Mouse (Mus musculus) stomach, embryonic 15.5 days (tissue): ENCODE results near the gene Ppp1r17. TPM values are rescaled to one million over a fixed set of nuclear protein-coding genes. Genes with fewer than 3 reads are reported as not detected.
A peak's percentile ranks its signal among the peaks of the same experiment; 100 is the strongest.

Source experiments
- ATAC-seq: fragments of 200-750 bp; cut with Nextera tagmentation; 2 replicates; pipeline ENCODE4 v1.8.0; 2017; ENCODE audit warnings: low read depth, moderate number of reproducible peaks, moderate TSS enrichment; ENCODE audit not compliant: insufficient read depth, low FRiP score
- H3K27ac ChIP-seq: fragments of 300-500 bp; sonication (generic); 2 replicates; pipeline ENCODE4 v1.5.1; 2015; ENCODE audit warnings: mild to moderate bottlenecking, inconsistent platforms
- H3K27me3 ChIP-seq: fragments of 300-500 bp; sonication (generic); replicated peaks from 2 replicates; pipeline ENCODE4 v1.6.1; 2015; ENCODE audit warnings: inconsistent platforms
- H3K36me3 ChIP-seq: fragments of 300-500 bp; sonication (generic); 2 replicates; pipeline ENCODE4 v1.6.1; 2015; ENCODE audit warnings: inconsistent platforms
- H3K4me1 ChIP-seq: fragments of 300-500 bp; sonication (generic); 2 replicates; pipeline ENCODE4 v1.6.1; 2015; ENCODE audit warnings: inconsistent platforms
- H3K4me2 ChIP-seq: fragments of 300-500 bp; sonication (generic); 2 replicates; pipeline ENCODE4 v1.6.1; 2015; ENCODE audit warnings: mild to moderate bottlenecking, inconsistent platforms
- H3K4me3 ChIP-seq: fragments of 300-500 bp; sonication (generic); replicated peaks from 2 replicates; pipeline ENCODE4 v1.5.1; 2015; ENCODE audit warnings: inconsistent platforms
- H3K9ac ChIP-seq: fragments of 300-500 bp; sonication (generic); 2 replicates; pipeline ENCODE4 v1.6.1; 2015; ENCODE audit warnings: inconsistent platforms
- H3K9me3 ChIP-seq: fragments of 300-500 bp; sonication (generic); 2 replicates; pipeline ENCODE4 v1.6.1; 2016; ENCODE audit warnings: inconsistent platforms
- WGBS: fragments of 180-500 bp; shearing (Covaris S2); methylation state at CpG from one replicate; pipeline ENCODE4 v1.1.7; 2015; 5-methylcytosine and 5-hydroxymethylcytosine counted together
- polyA plus RNA-seq: library from polyadenylated mRNA; unstranded; fragments of >200 nt; fragmentation: Nextera tagmentation; extraction: Ambion mirVana; gene quantifications from 2 replicates; pipeline ENCODE4 v1.2.1, GENCODE M21; 2015

Gene Ppp1r17
- polyA plus RNA-seq, 1 experiment from 2014 or later: 0.31 TPM

GRCm38 (mm10) chr6:56039476-56040055 lies 22.3 kb downstream of the Ppp1r17 start:
- H3K27me3 ChIP-seq: no peaks in the 10 kb centered on the region
- H3K4me2 ChIP-seq: no peak overlapping the region
- H3K4me3 ChIP-seq: no peak overlapping the region
- no peak for ATAC-seq
- no peak overlapping the region for H3K9ac ChIP-seq
- H3K9me3 ChIP-seq: no peaks in the 10 kb centered on the region
- 66% methylated on average over 4 of the region's 4 CpGs for WGBS
- no peak overlapping the region for H3K27ac ChIP-seq
- no peaks in the 10 kb centered on the region for H3K4me1 ChIP-seq
- H3K36me3 ChIP-seq: no peaks in the 10 kb centered on the region

GRCm38 (mm10) chr6:56044270-56044669 lies 27.0 kb downstream of the Ppp1r17 start:
- H3K36me3 ChIP-seq: no peaks in the 10 kb centered on the region
- ATAC-seq: no peak
- no peaks in the 10 kb centered on the region for H3K9me3 ChIP-seq
- H3K9ac ChIP-seq: no peak overlapping the region
- H3K4me1 ChIP-seq: no peaks in the 10 kb centered on the region
- no peaks in the 10 kb centered on the region for H3K27me3 ChIP-seq
- 55% methylated on average over 5 of the region's 5 CpGs for WGBS
- no peak overlapping the region for H3K4me3 ChIP-seq
- H3K4me2 ChIP-seq: no peak overlapping the region
- no peak overlapping the region for H3K27ac ChIP-seq

GRCm38 (mm10) chr6:56044716-56045115 lies 27.4 kb downstream of the Ppp1r17 start:
- no peak overlapping the region for H3K4me3 ChIP-seq
- 81% methylated on average over 1 of the region's 1 CpGs for WGBS
- ATAC-seq: no peak
- H3K36me3 ChIP-seq: no peaks in the 10 kb centered on the region
- H3K9me3 ChIP-seq: no peaks in the 10 kb centered on the region
- no peaks in the 10 kb centered on the region for H3K27me3 ChIP-seq
- no peak overlapping the region for H3K9ac ChIP-seq
- H3K4me1 ChIP-seq: no peaks in the 10 kb centered on the region
- no peak overlapping the region for H3K4me2 ChIP-seq
- H3K27ac ChIP-seq: no peak overlapping the region

DNA sequence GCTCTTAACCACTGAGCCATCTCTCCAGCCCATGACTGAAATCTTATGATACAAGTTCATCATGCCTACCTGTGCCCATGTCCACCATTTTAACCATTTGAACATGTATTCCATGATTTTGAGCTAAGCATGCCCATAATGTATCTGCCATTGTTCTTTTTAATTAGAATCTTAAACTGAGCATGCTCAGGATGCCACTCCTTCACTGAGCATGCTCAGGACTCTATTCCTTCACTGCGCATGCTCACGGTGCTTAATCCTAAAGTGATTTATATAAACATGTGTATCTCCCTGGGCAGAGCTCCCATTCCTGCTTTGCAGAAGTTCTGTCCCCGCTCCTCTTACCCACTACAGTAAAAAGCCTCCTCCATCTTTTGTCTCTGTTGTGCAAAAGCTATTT lies 31.3 kb downstream of the Ppp1r17 start:
- Histone ChIP-seq H3K36me3 (no peaks in the 10 kb centered on the region), H3K9me3 (no peaks in the 10 kb centered on the region), H3K4me1 (no peaks in the 10 kb centered on the region), H3K9ac (no peak overlapping the region), H3K4me2 (no peak overlapping the region), H3K27me3 (no peaks in the 10 kb centered on the region), H3K27ac (no peak overlapping the region), H3K4me3 (no peak overlapping the region)
- 77% methylated on average over 3 of the region's 3 CpGs for WGBS
- no peak for ATAC-seq

DNA sequence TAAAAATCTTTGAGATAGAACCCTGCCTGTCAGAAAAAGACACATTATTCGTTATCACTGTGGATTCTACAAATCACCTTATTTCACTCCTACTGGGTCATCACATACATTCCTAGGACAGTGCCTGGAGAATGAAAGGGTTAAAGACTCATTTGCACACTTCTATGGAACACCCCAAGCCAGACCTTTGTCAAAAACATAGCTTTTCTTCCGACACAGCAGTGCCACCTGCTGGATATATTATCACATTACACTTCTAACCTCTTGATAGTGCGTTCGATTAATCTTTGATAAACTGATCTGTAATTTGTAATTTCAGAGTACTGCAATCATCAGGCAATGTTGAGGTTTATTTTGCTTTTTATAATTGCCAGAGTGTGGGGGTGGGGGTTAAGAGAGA lies 31.8 kb downstream of the Ppp1r17 start:
- no peak for ATAC-seq
- no peaks in the 10 kb centered on the region for H3K27me3 ChIP-seq
- H3K36me3 ChIP-seq: no peaks in the 10 kb centered on the region
- WGBS: 32% methylated on average over 4 of the region's 4 CpGs
- no peaks in the 10 kb centered on the region for H3K4me1 ChIP-seq
- H3K9ac ChIP-seq: no peak overlapping the region
- H3K4me2 ChIP-seq: no peak overlapping the region
- no peaks in the 10 kb centered on the region for H3K9me3 ChIP-seq
- H3K4me3 ChIP-seq: no peak overlapping the region
- H3K27ac ChIP-seq: no peak overlapping the region

- Histone ChIP-seq H3K36me3 (no peaks in the 10 kb centered on the region), H3K9me3 (no peaks in the 10 kb centered on the region), H3K4me1 (no peaks in the 10 kb centered on the region), H3K9ac (no peak overlapping the region), H3K27ac (no peak overlapping the region), H3K4me2 (no peak overlapping the region), H3K4me3 (no peak overlapping the region), H3K27me3 (no peaks in the 10 kb centered on the region)
- no peak for ATAC-seq
These were observed 46.4 kb downstream of the Ppp1r17 start for GRCm38 (mm10) chr6:56063736-56064135.

DNA sequence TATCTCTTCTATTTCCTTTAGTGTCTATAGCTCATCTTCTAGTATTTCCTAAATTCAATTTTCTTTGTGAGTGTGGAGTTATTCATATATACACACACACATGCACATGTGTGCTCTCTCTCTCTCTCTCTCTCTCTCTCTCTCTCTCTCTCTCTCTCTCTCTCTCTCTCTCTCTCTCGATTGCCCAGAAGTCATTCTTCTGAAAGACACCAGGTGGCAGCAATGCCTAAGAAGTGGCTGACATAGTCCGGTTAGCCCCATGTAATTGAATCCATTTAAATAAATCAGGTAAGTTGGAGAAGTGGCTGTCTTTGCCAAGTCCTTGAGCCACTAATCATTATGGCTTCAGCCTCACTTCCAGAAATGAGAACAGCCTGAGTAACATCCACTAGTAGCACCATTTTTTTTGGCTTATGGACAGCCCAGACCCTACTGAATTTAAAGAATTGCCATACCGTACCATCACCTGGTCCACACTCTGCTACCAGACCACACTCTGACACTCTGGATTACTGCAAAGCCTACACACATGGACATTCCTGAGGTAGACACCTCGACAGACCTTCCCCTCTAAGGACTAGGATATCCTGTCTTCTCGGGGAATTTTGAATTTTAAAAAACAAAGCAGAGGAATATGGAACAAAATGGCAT lies 49.5 kb downstream of the Ppp1r17 start:
- Histone ChIP-seq H3K27me3 (no peaks in the 10 kb centered on the region), H3K4me3 (no peak overlapping the region), H3K27ac (no peak overlapping the region), H3K36me3 (no peaks in the 10 kb centered on the region), H3K4me1 (no peaks in the 10 kb centered on the region), H3K4me2 (no peak overlapping the region), H3K9me3 (no peaks in the 10 kb centered on the region), H3K9ac (no peak overlapping the region)
- WGBS: 36% methylated on average over 5 of the region's 5 CpGs
- ATAC-seq: peak; percentile 63; the same call in 1 of the 2 replicates

GRCm38 (mm10) chr6:56068516-56068915 lies 51.2 kb downstream of the Ppp1r17 start:
- Histone ChIP-seq H3K9me3 (no peaks in the 10 kb centered on the region), H3K4me1 (no peaks in the 10 kb centered on the region), H3K36me3 (no peaks in the 10 kb centered on the region), H3K27me3 (no peaks in the 10 kb centered on the region), H3K27ac (no peak overlapping the region), H3K4me3 (no peak overlapping the region), H3K9ac (no peak overlapping the region), H3K4me2 (no peak overlapping the region)
- ATAC-seq: no peak

DNA sequence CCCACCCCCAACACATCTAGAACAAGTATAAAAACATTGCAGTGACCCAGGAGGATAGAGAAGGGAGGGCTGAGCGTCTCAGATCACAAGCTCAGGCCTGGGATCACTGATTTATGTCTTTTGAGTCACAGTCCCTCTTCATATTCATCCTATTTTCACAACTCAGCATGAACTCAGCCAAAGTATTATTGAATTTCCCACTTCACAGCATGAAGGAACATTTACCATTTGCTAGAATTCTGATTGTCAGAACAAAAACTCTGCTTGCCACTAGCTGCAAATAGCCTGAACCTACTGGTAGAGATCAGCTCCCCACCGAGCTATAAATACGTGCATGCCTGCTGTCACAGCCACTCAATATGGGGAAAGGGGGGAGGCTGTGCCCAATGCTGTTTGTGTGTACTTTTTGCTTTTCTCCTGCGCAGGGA lies 59.1 kb downstream of the Ppp1r17 start:
- Histone ChIP-seq H3K27ac (no peak overlapping the region), H3K4me1 (no peaks in the 10 kb centered on the region), H3K9ac (no peak overlapping the region), H3K4me2 (no peak overlapping the region), H3K36me3 (no peaks in the 10 kb centered on the region), H3K9me3 (no peaks in the 10 kb centered on the region), H3K4me3 (no peak overlapping the region), H3K27me3 (no peaks in the 10 kb centered on the region)
- 46% methylated on average over 4 of the region's 4 CpGs for WGBS
- ATAC-seq: no peak

Other genes with a start within 250 kb of the Ppp1r17 start
- gene Itprid1, start 180.6 kb upstream of the Ppp1r17 start, polyA plus RNA-seq: 0.24 and 0.40 TPM in 2 replicates